Mouse (Mus musculus) embryonic fibroblast, embryonic 13.5 days (primary cell): ENCODE data around the gene Mpp3.

Experiments
- CTCF ChIP-seq: IDR thresholded peaks from 2 replicates; pipeline ENCODE4 v1.5.1; 2011; ENCODE audit warnings: mild to moderate bottlenecking, control low read depth, low read length, moderate library complexity, borderline replicate concordance; ENCODE audit not compliant: insufficient read depth
- POLR2A ChIP-seq: IDR thresholded peaks from 2 replicates; pipeline ENCODE4 v1.6.1; 2011; ENCODE audit warnings: low read depth, mild to moderate bottlenecking, control low read depth, low read length, moderate library complexity

GRCm38 (mm10) chr11:101981850-101982249, 46.4 kb downstream of the Mpp3 start:
- no peak for TF ChIP-seq POLR2A
- TF ChIP-seq CTCF: no peak
